Mouse (Mus musculus) cerebellum, adult 2 months (tissue): Measurements from ENCODE around the gene Dnajb12.

Experiments
- CTCF ChIP-seq: fragments of 200-500 bp; IDR thresholded peaks from 2 replicates; pipeline ENCODE4 v1.5.1; 2011; ENCODE audit warnings: low read depth, mild to moderate bottlenecking, control low read depth, low read length, moderate library complexity, borderline replicate concordance; ENCODE audit not compliant: insufficient read depth
- POLR2A ChIP-seq: fragments of 200-500 bp; IDR thresholded peaks from 2 replicates; pipeline ENCODE4 v1.6.1; 2011; ENCODE audit warnings: low read length, control low read depth, borderline replicate concordance; ENCODE audit not compliant: insufficient read depth

- no peak for TF ChIP-seq CTCF
- no peak for TF ChIP-seq POLR2A
Observed at GRCm38 (mm10) chr10:59919494-59920181, 40.3 kb downstream of the Dnajb12 start.
